Mouse (Mus musculus) heart, postnatal 25 days (tissue): ENCODE results near the gene Hcls1. TPM values are rescaled to one million over a fixed set of nuclear protein-coding genes. Genes with fewer than 3 reads are reported as not detected.

Experiments
- DNase-seq: peaks from one replicate; pipeline ENCODE4 v3.0.0; 2022; ENCODE audit warnings: low spot score
- intact Hi-C: fragments of 180-260 bp; cut with DNase I; formaldehyde crosslinking; loops from one replicate; pipeline ENCODE4 v1.15.1; 2025
- total RNA-seq, 2 experiments: library from RNA; stranded (reverse); gene quantifications; 2 replicates each; pipeline ENCODE4 v1.2.3; 2021

Hcls1 gene
- total RNA-seq, result 1 to 10 TPM; 7.3 to 7.4 TPM

- intact Hi-C loops, result no loop called here
- DNase-seq, result no peak
These were observed at the start of gene Hcls1 for GRCm38 (mm10) chr16:36934841-36935620. TSS of gene Hcls1 (plus strand) at chr16:36934983.

- intact Hi-C loops, result loop anchor here (5.0 kb wide), 1 partner anchor 116 kb away; no protein-coding TSS in a partner anchor
- DNase-seq, result no peak
These were observed 48.9 kb upstream of the Hcls1 start for GRCm38 (mm10) chr16:36885912-36886311.

GRCm38 (mm10) chr16:36887546-36887945 lies 47.2 kb upstream of the Hcls1 start:
- intact Hi-C loops, result loop anchor here (5.0 kb wide), 1 partner anchor 115 kb away; no protein-coding TSS in a partner anchor
- DNase-seq, result no peak

- intact Hi-C loops, result no loop called here
- no peak for DNase-seq
These were observed 44.2 kb upstream of the Hcls1 start for GRCm38 (mm10) chr16:36890559-36890958.

GRCm38 (mm10) chr16:36891415-36891814 lies 43.4 kb upstream of the Hcls1 start:
- intact Hi-C loops, result no loop called here
- DNase-seq, result no peak

GRCm38 (mm10) chr16:36893317-36893716 lies 41.5 kb upstream of the Hcls1 start:
- intact Hi-C loops, result no loop called here
- DNase-seq, result no peak

GRCm38 (mm10) chr16:36896712-36897111 lies 38.1 kb upstream of the Hcls1 start:
- intact Hi-C loops, result no loop called here
- no peak for DNase-seq

- DNase-seq, result no peak
These were observed 31.6 kb upstream of the Hcls1 start for GRCm38 (mm10) chr16:36903156-36903555.

GRCm38 (mm10) chr16:36911909-36912308 lies 22.9 kb upstream of the Hcls1 start:
- DNase-seq, result no peak
- intact Hi-C loops, result no loop called here

More at GRCm38 (mm10) chr16:36903156-36903555, 31.6 kb upstream of the Hcls1 start:
- intact Hi-C loops, result no loop called here

GRCm38 (mm10) chr16:36912311-36912710 lies 22.5 kb upstream of the Hcls1 start:
- DNase-seq, result no peak

GRCm38 (mm10) chr16:36914195-36914594 lies 20.6 kb upstream of the Hcls1 start:
- intact Hi-C loops, result no loop called here
- DNase-seq, result no peak

More at GRCm38 (mm10) chr16:36912311-36912710, 22.5 kb upstream of the Hcls1 start:
- intact Hi-C loops, result no loop called here

GRCm38 (mm10) chr16:36918505-36918904 lies 16.3 kb upstream of the Hcls1 start:
- no peak for DNase-seq
- intact Hi-C loops, result no loop called here

- intact Hi-C loops, result no loop called here
- no peak for DNase-seq
These were observed 14.4 kb upstream of the Hcls1 start for GRCm38 (mm10) chr16:36920410-36920809.

GRCm38 (mm10) chr16:36921067-36921613 lies 13.6 kb upstream of the Hcls1 start:
- no peak for DNase-seq
- intact Hi-C loops, result no loop called here

- intact Hi-C loops, result no loop called here
These were observed 12.8 kb upstream of the Hcls1 start for GRCm38 (mm10) chr16:36921980-36922379.

GRCm38 (mm10) chr16:36924312-36924711 lies 10.5 kb upstream of the Hcls1 start:
- no peak for DNase-seq
- intact Hi-C loops, result no loop called here

More at GRCm38 (mm10) chr16:36921980-36922379, 12.8 kb upstream of the Hcls1 start:
- no peak for DNase-seq

- intact Hi-C loops, result no loop called here
These were observed 9.4 kb upstream of the Hcls1 start for GRCm38 (mm10) chr16:36925351-36925750.

GRCm38 (mm10) chr16:36925797-36926196 lies 9.0 kb upstream of the Hcls1 start:
- intact Hi-C loops, result no loop called here
- DNase-seq, result no peak

More at GRCm38 (mm10) chr16:36925351-36925750, 9.4 kb upstream of the Hcls1 start:
- no peak for DNase-seq

- intact Hi-C loops, result no loop called here
These were observed 8.0 kb upstream of the Hcls1 start for GRCm38 (mm10) chr16:36926514-36927447.

GRCm38 (mm10) chr16:36927495-36928105 lies 7.2 kb upstream of the Hcls1 start:
- no peak for DNase-seq
- intact Hi-C loops, result no loop called here

More at GRCm38 (mm10) chr16:36926514-36927447, 8.0 kb upstream of the Hcls1 start:
- DNase-seq, result no peak
